Mouse (Mus musculus) bone marrow, adult 2 months (tissue): ENCODE measurements at regions not wholly inside any gene's neighbourhood (a gene's known extent, or its start where the extent isn't known, plus 50 kb on each side); places are given as distances from the start of the nearest gene placed in this dataset.

Experiments used
- H3K27ac ChIP-seq: fragments of 200-500 bp; 2 replicates; pipeline ENCODE4 v1.5.1; 2012; ENCODE audit warnings: low read depth, mild to moderate bottlenecking, control low read depth, inconsistent platforms, low read length; ENCODE audit not compliant: control insufficient read depth, poor library complexity, insufficient read depth
- H3K4me1 ChIP-seq: fragments of 200-500 bp; 2 replicates; pipeline ENCODE4 v1.6.1; 2011; ENCODE audit warnings: low read length; ENCODE audit not compliant: control insufficient read depth, insufficient read depth
- H3K4me3 ChIP-seq: fragments of 200-500 bp; replicated peaks from 2 replicates; pipeline ENCODE3; 2011; ENCODE audit warnings: mild to moderate bottlenecking, low read depth, low read length, control low read depth; ENCODE audit not compliant: control insufficient read depth
- CTCF ChIP-seq: fragments of 200-500 bp; IDR thresholded peaks from 2 replicates; pipeline ENCODE4 v1.5.1; 2011; ENCODE audit warnings: low read length, control low read depth; ENCODE audit not compliant: control insufficient read depth, insufficient read depth
- POLR2A ChIP-seq: fragments of 200-500 bp; IDR thresholded peaks from 2 replicates; pipeline ENCODE4 v1.6.1; 2011; ENCODE audit warnings: low read depth, mild to moderate bottlenecking, control low read depth, low read length, borderline replicate concordance; ENCODE audit not compliant: control insufficient read depth
- WGBS: fragments of 180-500 bp; shearing (Covaris S2); methylation state at CpG from one replicate; pipeline ENCODE4 v1.1.7; 2018; 5-methylcytosine and 5-hydroxymethylcytosine counted together

DNA sequence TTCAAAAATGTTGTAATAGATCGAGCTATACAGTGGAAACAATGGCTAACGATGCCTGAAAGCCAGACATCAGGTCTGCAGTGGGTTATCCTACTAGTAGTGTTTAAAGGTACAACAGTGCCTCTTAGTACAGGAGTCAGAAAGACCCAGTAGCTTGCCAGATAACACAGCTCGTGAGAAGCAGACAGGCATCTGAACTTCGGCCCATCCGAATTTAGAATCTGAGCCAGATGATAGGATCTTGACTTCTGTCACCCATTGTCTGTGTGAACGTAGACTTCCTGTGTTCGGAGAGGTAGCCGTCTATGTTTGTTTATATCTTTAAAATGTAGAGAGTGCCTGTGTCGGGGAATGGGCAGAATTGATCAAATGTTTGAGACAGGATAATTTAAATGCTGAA is 120.5 kb upstream of the Adgrl2 start:
- Histone ChIP-seq H3K4me3 (no peak overlapping the region), H3K27ac (no peak overlapping the region), H3K4me1 (peaks cover 2% of the 10 kb centered on the region; the same call in 1 of the 2 replicates)
- TF ChIP-seq CTCF, result no peak
- TF ChIP-seq POLR2A, result no peak
- 69% methylated on average over 9 of the region's 9 CpGs for WGBS

DNA sequence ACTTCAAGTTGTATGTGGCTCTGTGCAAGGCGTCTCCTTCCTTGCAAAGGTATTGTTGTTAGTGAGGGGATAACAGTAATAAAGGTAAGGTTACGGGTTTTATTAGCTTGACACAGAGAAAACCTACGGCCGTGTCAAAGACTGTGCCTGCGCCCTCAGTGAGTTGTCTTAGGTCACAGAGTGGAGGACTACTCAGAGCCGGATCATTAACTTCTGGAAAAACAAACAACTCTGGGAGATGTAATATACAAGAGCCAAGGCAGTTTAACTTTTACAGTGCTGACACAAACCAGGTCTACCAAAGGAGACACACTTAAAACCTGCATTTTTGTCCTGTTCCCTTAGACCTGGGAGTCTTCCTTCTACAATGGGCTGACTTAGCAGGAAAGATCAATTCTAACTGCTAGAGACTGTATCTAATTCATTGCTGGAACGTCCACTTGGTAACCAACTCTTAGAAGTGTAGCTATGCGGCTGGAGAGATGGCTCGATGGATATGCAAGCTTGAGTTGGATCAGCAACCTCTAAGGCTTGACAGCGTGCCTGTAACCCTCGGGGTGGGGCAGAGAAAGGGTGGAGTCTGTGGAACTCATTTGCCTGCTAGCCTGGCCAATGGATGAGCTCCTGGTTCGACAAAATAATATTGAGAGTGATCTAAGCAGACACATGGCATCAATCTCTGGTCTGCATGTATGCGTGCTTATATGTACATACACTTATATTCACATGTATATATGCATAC is 115.5 kb upstream of the Adgrl2 start:
- Histone ChIP-seq H3K4me1 (no peaks in the 10 kb centered on the region; the same call in 1 of the 2 replicates), H3K27ac (no peak overlapping the region), H3K4me3 (no peak overlapping the region)
- TF ChIP-seq POLR2A (no peak), CTCF (no peak)
- WGBS, result 84% methylated on average over 13 of the region's 13 CpGs

DNA sequence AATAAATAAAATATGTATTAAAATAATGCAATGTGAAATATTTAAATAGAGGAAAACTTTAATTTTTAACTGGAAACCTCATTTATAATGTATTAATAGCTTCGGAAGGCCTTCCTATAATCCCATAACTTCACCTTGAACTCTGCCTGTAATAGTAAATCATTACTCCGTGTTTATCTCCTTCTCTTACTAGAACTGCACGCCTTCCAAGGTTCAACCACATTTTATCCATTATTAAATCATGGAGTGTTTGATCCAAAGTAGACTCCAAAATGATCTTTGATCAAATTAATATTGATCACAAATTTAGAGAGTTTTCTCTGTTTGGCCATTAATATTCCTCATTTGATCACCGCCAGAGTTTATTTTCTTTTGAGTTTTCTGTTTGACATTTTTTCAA is 114.8 kb upstream of the Adgrl2 start:
- Histone ChIP-seq H3K4me1 (no peaks in the 10 kb centered on the region; the same call in 1 of the 2 replicates), H3K27ac (no peak overlapping the region), H3K4me3 (no peak overlapping the region)
- WGBS, result 90% methylated on average over 4 of the region's 4 CpGs
- TF ChIP-seq CTCF (no peak), POLR2A (no peak)

DNA sequence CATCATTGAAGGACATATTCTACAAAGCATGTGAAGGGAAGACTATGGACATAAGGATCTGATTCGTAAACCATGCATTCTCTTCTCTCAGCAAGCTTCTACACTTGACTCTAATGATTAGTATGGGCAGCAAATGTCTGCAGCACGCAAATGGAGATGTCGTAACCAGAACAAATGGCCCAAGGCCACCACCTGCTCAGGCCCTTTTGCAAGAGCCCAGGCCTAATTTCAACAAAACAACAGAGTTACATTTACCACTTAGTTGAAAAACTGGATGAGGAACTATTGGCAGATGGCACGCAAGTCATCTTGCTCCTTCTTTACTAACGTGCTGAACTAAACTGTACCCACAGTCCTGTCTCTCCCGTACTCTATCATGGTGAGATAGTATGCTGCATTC is 113.7 kb upstream of the Adgrl2 start:
- TF ChIP-seq CTCF (no peak), POLR2A (no peak)
- WGBS, result 54% methylated on average over 6 of the region's 6 CpGs
- Histone ChIP-seq H3K4me1 (no peaks in the 10 kb centered on the region; the same call in 1 of the 2 replicates), H3K27ac (no peak overlapping the region), H3K4me3 (no peak overlapping the region)

DNA sequence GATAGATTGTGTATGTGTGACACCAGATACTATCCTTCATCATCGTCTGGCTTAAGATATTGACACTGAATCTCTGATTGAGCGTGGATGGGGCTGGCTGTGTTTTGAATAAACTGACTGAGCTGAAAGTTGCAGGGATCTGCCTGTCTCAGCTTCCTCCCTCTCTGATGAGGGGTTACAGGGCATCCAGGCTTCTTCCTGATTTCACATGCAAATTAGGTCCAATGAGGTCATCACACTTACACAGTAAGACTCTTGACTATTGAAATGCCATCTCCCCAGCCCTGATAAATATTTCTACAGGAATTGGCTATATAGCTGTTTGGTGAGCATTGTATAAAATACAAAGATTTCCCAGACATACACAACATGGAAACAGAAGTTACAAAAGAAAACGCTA is 113.1 kb upstream of the Adgrl2 start:
- Histone ChIP-seq H3K4me3 (no peak overlapping the region), H3K4me1 (peaks cover 1% of the 10 kb centered on the region; the same call in 1 of the 2 replicates), H3K27ac (no peak overlapping the region)
- no peak for TF ChIP-seq CTCF
- no peak for TF ChIP-seq POLR2A
- 75% methylated on average over 3 of the region's 3 CpGs for WGBS

DNA sequence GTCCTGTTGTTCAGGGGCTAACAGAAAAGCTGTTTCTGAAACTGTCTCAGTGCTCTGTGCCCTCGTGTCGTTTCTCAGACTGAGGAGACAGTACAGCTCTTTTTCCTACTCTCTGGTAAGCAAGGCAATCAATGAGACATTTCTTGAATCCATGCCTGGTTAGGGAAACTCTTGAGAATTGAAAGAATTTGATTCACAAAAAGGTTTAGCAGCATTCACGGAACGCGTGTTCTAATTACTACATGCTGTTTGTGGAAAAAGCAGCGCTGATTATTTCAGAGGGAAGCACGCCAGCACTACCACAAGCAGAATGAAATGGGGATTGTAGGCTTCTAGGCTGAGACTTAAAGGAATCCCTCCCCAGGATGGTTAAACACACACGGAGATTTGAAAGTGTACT is 112.5 kb upstream of the Adgrl2 start:
- WGBS, result 87% methylated on average over 8 of the region's 8 CpGs

DNA sequence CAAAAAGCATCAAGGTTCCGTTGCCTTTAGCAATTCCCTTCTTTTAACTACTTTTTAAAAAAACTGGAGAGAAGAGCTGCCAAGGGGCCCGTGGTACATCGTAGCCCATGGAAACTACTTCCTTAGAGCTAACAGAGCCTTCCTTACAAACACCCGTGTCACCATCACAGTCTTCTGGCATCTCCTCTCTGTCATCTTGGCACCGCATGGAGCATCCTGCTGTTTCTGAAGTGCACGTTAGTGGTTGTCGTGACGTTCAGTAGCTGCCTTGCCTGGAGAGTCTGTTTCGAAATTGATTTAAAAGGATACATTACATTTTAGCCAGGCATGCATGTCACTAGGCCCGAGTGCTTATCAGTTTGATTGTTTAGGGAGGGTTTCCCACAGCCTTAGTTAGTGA is 111.4 kb upstream of the Adgrl2 start:
- TF ChIP-seq CTCF (no peak), POLR2A (no peak)
- 78% methylated on average over 10 of the region's 10 CpGs for WGBS
- Histone ChIP-seq H3K27ac (no peak overlapping the region), H3K4me1 (peaks cover 1% of the 10 kb centered on the region; the same call in 1 of the 2 replicates), H3K4me3 (no peak overlapping the region)

More for the DNA sequence above, 112.5 kb upstream of the Adgrl2 start:
- H3K4me3 ChIP-seq, result no peak overlapping the region
- no peak for TF ChIP-seq CTCF
- TF ChIP-seq POLR2A, result no peak
- H3K27ac ChIP-seq, result no peak overlapping the region
- H3K4me1 ChIP-seq, result peaks cover 1% of the 10 kb centered on the region; the same call in 1 of the 2 replicates

DNA sequence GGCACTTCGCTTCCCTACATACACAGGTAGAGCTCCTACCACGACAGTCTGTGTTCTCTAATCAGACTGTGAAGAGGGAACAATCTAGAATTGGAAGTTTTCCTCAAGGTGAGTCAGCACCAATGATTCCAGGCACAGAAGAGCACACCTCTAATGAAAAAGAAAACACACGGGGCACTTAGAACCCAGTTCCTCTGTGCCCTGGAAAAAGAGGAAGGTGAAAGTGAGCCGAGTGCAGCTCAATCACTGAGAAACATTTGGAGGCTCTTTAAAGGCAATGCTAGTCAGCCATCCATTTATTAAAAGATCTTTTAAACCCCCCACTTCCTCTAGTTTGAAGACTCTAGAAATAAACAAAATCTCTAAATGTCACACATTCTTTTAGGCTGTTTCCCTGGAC is 108.4 kb upstream of the Adgrl2 start:
- Histone ChIP-seq H3K27ac (no peak overlapping the region), H3K4me1 (0 out of 2 replicates have a peak, but pooled peaks cover 1% of the 10 kb centered on the region), H3K4me3 (no peak overlapping the region)
- TF ChIP-seq POLR2A (no peak), CTCF (no peak)
- WGBS, result 22% methylated on average over 4 of the region's 4 CpGs

DNA sequence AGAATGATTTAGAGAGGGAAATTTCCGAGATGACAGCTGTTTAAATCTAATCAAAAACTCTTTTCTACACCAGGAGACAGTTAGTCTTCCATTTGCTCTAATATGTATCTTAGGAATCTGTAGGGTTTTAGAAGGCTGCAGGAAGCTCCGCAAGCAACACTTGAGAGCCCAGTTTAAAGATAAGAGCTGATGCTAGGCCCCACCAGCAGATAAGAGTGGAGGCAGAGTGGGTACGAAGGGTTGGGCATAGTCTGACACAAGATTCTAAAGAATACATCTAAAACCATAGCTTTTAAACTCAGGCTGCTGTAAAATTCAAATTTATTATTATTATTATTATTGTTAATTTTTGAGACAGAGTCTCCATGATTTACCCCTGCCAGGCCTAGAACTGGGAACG is 106.7 kb upstream of the Adgrl2 start:
- H3K4me3 ChIP-seq, result no peak overlapping the region
- WGBS, result 74% methylated on average over 4 of the region's 4 CpGs
- 0 out of 2 replicates have a peak, but pooled peaks cover 1% of the 10 kb centered on the region for H3K4me1 ChIP-seq
- H3K27ac ChIP-seq, result no peak overlapping the region
- TF ChIP-seq CTCF, result no peak
- TF ChIP-seq POLR2A, result no peak
